Mouse (Mus musculus) forebrain, postnatal 0 days (tissue): ENCODE data around the gene Hist1h2ap. TPM values are rescaled to one million over a fixed set of nuclear protein-coding genes. Genes with fewer than 3 reads are reported as not detected.
A peak's percentile ranks its signal among the peaks of the same experiment; 100 is the strongest.

Experiments used
- ATAC-seq: fragments of 200-750 bp; cut with Nextera tagmentation; 2 replicates; pipeline ENCODE4 v1.8.0; 2017; ENCODE audit warnings: mild to moderate bottlenecking, moderate library complexity
- DNase-seq: peaks from one replicate; pipeline ENCODE4 v3.0.0-alpha.2; 2015
- H3K27ac ChIP-seq: fragments of 300-500 bp; sonication (generic); 2 replicates; pipeline ENCODE4 v1.5.1; 2014; ENCODE audit warnings: low read depth, mild to moderate bottlenecking, antibody characterized with exemption, low read length, moderate library complexity, mixed read lengths
- H3K27me3 ChIP-seq: fragments of 300-500 bp; sonication (generic); 2 replicates; pipeline ENCODE4 v1.6.1; 2014; ENCODE audit warnings: mild to moderate bottlenecking, low read length, mixed read lengths; ENCODE audit not compliant: insufficient read depth
- H3K36me3 ChIP-seq: fragments of 300-500 bp; sonication (generic); 2 replicates; pipeline ENCODE4 v1.6.1; 2014; ENCODE audit warnings: mild to moderate bottlenecking, moderate library complexity; ENCODE audit not compliant: insufficient read depth
- H3K4me1 ChIP-seq: fragments of 300-500 bp; sonication (generic); 2 replicates; pipeline ENCODE4 v1.6.1; 2014; ENCODE audit warnings: antibody characterized with exemption; ENCODE audit not compliant: insufficient read depth
- H3K4me2 ChIP-seq: fragments of 300-500 bp; sonication (generic); 2 replicates; pipeline ENCODE4 v1.6.1; 2014; ENCODE audit warnings: low read depth, mild to moderate bottlenecking, moderate library complexity
- H3K4me3 ChIP-seq: fragments of 300-500 bp; sonication (generic); 2 replicates; pipeline ENCODE4 v1.5.1; 2014; ENCODE audit warnings: low read depth, low read length, mixed read lengths
- H3K9ac ChIP-seq: fragments of 300-500 bp; sonication (generic); 2 replicates; pipeline ENCODE4 v1.6.1; 2014; ENCODE audit warnings: mild to moderate bottlenecking
- H3K9me3 ChIP-seq: fragments of 300-500 bp; sonication (generic); 2 replicates; pipeline ENCODE4 v1.6.1; 2016; ENCODE audit warnings: low read length
- CTCF ChIP-seq: sonication (generic); IDR thresholded peaks from 2 replicates; pipeline ENCODE4 v1.5.1; 2016; ENCODE audit warnings: antibody characterized with exemption, control low read depth, low read depth
- WGBS: fragments of 180-500 bp; shearing (Covaris S2); extraction: QIAGEN DNeasy Blood & Tissue Kit; methylation state at CpG from one replicate; pipeline ENCODE4 v1.1.7; 2014; 5-methylcytosine and 5-hydroxymethylcytosine counted together
- microRNA-seq, 2 experiments: library from miRNA; unstranded; fragments of <30 nt; microRNA quantifications; one replicate each; pipeline ENCODE4; 2016
- polyA plus RNA-seq: library from polyadenylated mRNA; unstranded; fragments of >200 nt; fragmentation: Nextera tagmentation; extraction: Ambion mirVana; gene quantifications from 2 replicates; pipeline ENCODE4 v1.2.1, GENCODE M21; 2015
- total RNA-seq: library from RNA; depleted of rRNA; stranded (reverse); fragments of >200 nt; gene quantifications from 2 replicates; pipeline ENCODE4 v1.2.3, GENCODE M21; 2014; rRNA removed

Gene Hist1h2ap
- total and polyA plus RNA-seq, 2 experiments from 2014 or later, result 655 to 748 TPM

DNA sequence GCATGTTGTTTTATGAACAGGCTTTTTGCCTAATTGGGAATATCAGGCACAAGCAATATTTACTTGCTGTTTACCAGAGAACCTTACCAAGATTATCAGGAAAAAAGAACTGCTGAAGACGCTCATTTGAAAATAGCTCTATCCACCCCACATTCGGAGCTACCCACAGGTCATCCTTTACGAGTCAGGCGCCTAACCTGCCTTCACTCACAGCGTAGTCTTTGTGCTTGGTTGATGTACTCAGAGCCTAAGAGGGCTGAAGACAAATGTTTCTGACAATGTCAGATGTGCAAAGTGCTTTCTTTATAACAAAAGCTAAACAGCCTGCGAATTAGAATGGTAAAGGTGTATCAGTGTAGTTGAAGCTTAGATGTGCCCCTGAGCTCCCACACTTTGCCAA, 49.0 kb downstream of the Hist1h2ap start:
- Histone ChIP-seq H3K9me3 (no peaks in the 10 kb centered on the region), H3K27me3 (no peaks in the 10 kb centered on the region), H3K36me3 (no peaks in the 10 kb centered on the region), H3K4me1 (peaks cover 29% of the 10 kb centered on the region), H3K9ac (no peak overlapping the region), H3K4me2 (no peak overlapping the region; the same call in 1 of the 2 replicates), H3K4me3 (no peak overlapping the region), H3K27ac (no peak overlapping the region)
- DNase-seq (no peak), ATAC-seq (no peak)
- 21% methylated on average over 6 of the region's 6 CpGs for WGBS
- no peak for TF ChIP-seq CTCF

DNA sequence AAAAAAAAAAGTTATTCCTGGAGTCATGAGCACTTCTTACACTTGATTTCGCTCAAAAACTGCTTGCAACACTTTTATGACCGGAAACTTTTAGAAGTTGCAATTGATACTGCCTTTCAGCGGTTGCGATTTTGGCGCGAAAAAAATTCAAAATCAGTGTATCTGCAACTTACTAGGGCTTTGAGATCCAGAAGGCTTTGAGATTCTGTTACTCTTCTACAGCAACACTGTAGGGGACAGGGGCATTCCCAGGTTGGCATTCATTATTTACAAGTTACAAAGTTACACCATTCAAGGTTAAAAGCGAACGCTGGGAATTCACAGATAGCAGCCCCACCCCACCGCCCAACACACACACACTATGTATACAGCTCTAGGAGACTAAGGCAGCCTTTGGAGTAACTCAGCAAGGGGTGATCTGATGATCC, 49.6 kb downstream of the Hist1h2ap start:
- Histone ChIP-seq H3K4me3 (peak overlapping the region; percentile 39), H3K36me3 (no peaks in the 10 kb centered on the region), H3K4me2 (peak overlapping the region; percentile 76), H3K4me1 (peaks cover 29% of the 10 kb centered on the region), H3K27me3 (no peaks in the 10 kb centered on the region), H3K9ac (no peak overlapping the region), H3K9me3 (no peaks in the 10 kb centered on the region), H3K27ac (no peak overlapping the region)
- 2% methylated on average over 9 of the region's 9 CpGs for WGBS
- ATAC-seq (no peak), DNase-seq (peak; percentile 61)
- TF ChIP-seq CTCF, result no peak

DNA sequence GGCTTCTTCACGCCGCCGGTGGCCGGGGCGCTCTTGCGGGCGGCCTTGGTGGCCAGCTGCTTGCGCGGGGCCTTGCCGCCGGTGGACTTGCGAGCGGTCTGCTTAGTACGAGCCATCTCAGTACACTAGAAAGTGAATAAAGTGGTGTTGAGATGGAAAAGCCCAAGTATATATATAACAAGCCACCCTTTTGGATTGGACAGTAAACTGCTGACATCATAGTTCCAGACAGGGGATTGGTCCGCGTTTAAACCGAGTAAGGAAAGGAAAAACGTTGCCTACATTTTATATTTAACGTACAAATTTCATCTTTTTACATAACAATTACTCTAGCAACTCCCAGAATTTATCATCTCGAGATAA, 50.1 kb downstream of the Hist1h2ap start, which contains the start of gene Hist1h3i:
TSS of gene Hist1h3i (minus strand) at position 116 of the 363 bp plus-strand sequence.
- Histone ChIP-seq H3K4me1 (peaks cover 29% of the 10 kb centered on the region), H3K9me3 (no peaks in the 10 kb centered on the region), H3K36me3 (no peaks in the 10 kb centered on the region), H3K4me2 (peak within 1 kb of the TSS; percentile 76), H3K27me3 (no peaks in the 10 kb centered on the region), H3K4me3 (peak within 1 kb of the TSS; percentile 39), H3K27ac (peak within 1 kb of the TSS; percentile 60), H3K9ac (peak within 1 kb of the TSS; percentile 57)
- WGBS, result 1% methylated on average over 13 of the region's 20 CpGs
- DNase-seq (peak; percentile 89), ATAC-seq (peak; percentile 75)
- TF ChIP-seq CTCF, result no peak

Small RNAs within 50 kb of the gene (microRNA-seq; reads per million reads assigned to microRNA genes)
- 0 reads per million in 2 experiments for gene Gm19658
- gene Gm44346, result 0 reads per million in 2 experiments
- 0 reads per million in 2 experiments for gene Gm44466

Other genes with a start within 250 kb of the Hist1h2ap start
- not detected in 2 replicates for gene Olfr1362, start 219.5 kb downstream of the Hist1h2ap start, total RNA-seq
- not detected in 2 replicates for gene Olfr1362, start 219.5 kb downstream of the Hist1h2ap start, polyA plus RNA-seq
- gene Olfr11, start 191.0 kb downstream of the Hist1h2ap start, total RNA-seq, result not detected in 2 replicates
- not detected in 2 replicates for gene Olfr11, start 191.0 kb downstream of the Hist1h2ap start, polyA plus RNA-seq
- gene Olfr1361, start 170.1 kb downstream of the Hist1h2ap start, total RNA-seq, result not detected in 2 replicates
- not detected in 2 replicates for gene Olfr1361, start 170.1 kb downstream of the Hist1h2ap start, polyA plus RNA-seq
- gene Olfr1360, start 156.1 kb downstream of the Hist1h2ap start, total RNA-seq, result not detected in 2 replicates
- gene Olfr1360, start 156.1 kb downstream of the Hist1h2ap start, polyA plus RNA-seq, result not detected in 2 replicates
- gene Olfr1359, start 135.4 kb downstream of the Hist1h2ap start, total RNA-seq, result not detected in 2 replicates
- gene Olfr1359, start 135.4 kb downstream of the Hist1h2ap start, polyA plus RNA-seq, result not detected in 2 replicates
- gene Hist1h2bl, start 117.4 kb downstream of the Hist1h2ap start, total RNA-seq, result 131 and 141 TPM in 2 replicates
- gene Hist1h2bl, start 117.4 kb downstream of the Hist1h2ap start, polyA plus RNA-seq, result 0.65 and 0.73 TPM in 2 replicates
- gene Hist1h2ai, start 117.1 kb downstream of the Hist1h2ap start, total RNA-seq, result 342 and 560 TPM in 2 replicates
- gene Hist1h2ai, start 117.1 kb downstream of the Hist1h2ap start, polyA plus RNA-seq, result 12.1 and 14.6 TPM in 2 replicates
- 277 and 308 TPM in 2 replicates for gene Hist1h3h, start 115.8 kb downstream of the Hist1h2ap start, total RNA-seq
- 0.75 and 1.3 TPM in 2 replicates for gene Hist1h3h, start 115.8 kb downstream of the Hist1h2ap start, polyA plus RNA-seq
- gene Hist1h2bm, start 111.5 kb downstream of the Hist1h2ap start, total RNA-seq, result 308 and 356 TPM in 2 replicates
- gene Hist1h2bm, start 111.5 kb downstream of the Hist1h2ap start, polyA plus RNA-seq, result 0.34 TPM in 1 of 2 replicates, not detected in the other
- 282 and 307 TPM in 2 replicates for gene Hist1h4j, start 98.4 kb downstream of the Hist1h2ap start, total RNA-seq
- gene Hist1h4j, start 98.4 kb downstream of the Hist1h2ap start, polyA plus RNA-seq, result not detected in 2 replicates
- gene Hist1h4k, start 83.0 kb downstream of the Hist1h2ap start, total RNA-seq, result 635 and 850 TPM in 2 replicates
- gene Hist1h4k, start 83.0 kb downstream of the Hist1h2ap start, polyA plus RNA-seq, result not detected in 2 replicates
- 242 and 258 TPM in 2 replicates for gene Hist1h2ak, start 79.7 kb downstream of the Hist1h2ap start, total RNA-seq
- 4.4 and 5.2 TPM in 2 replicates for gene Hist1h2ak, start 79.7 kb downstream of the Hist1h2ap start, polyA plus RNA-seq
- 157 and 249 TPM in 2 replicates for gene Hist1h2bn, start 79.4 kb downstream of the Hist1h2ap start, total RNA-seq
- not detected in 2 replicates for gene Hist1h2bn, start 79.4 kb downstream of the Hist1h2ap start, polyA plus RNA-seq
- gene Hist1h1b, start 52.9 kb downstream of the Hist1h2ap start, total RNA-seq, result 140 and 182 TPM in 2 replicates
- 4.0 and 4.7 TPM in 2 replicates for gene Hist1h1b, start 52.9 kb downstream of the Hist1h2ap start, polyA plus RNA-seq
- 282 and 291 TPM in 2 replicates for gene Hist1h3i, start 50.1 kb downstream of the Hist1h2ap start, total RNA-seq
- 20.0 and 34.1 TPM in 2 replicates for gene Hist1h3i, start 50.1 kb downstream of the Hist1h2ap start, polyA plus RNA-seq
- gene Hist1h2an, start 46.3 kb downstream of the Hist1h2ap start, total RNA-seq, result 143 and 154 TPM in 2 replicates
- gene Hist1h2an, start 46.3 kb downstream of the Hist1h2ap start, polyA plus RNA-seq, result 1.1 and 1.6 TPM in 2 replicates
- 46.4 and 70.5 TPM in 2 replicates for gene Hist1h2bp, start 46.0 kb downstream of the Hist1h2ap start, total RNA-seq
- 0.28 TPM in 1 of 2 replicates, not detected in the other for gene Hist1h2bp, start 46.0 kb downstream of the Hist1h2ap start, polyA plus RNA-seq
- gene Hist1h2bq, start 23.3 kb downstream of the Hist1h2ap start, total RNA-seq, result 214 and 268 TPM in 2 replicates
- 4.6 and 5.2 TPM in 2 replicates for gene Hist1h2bq, start 23.3 kb downstream of the Hist1h2ap start, polyA plus RNA-seq
- 1.0 TPM in 1 of 2 replicates, not detected in the other for gene Hist1h2ao, start 23.0 kb downstream of the Hist1h2ap start, total RNA-seq
- 1.6 TPM in 1 of 2 replicates, not detected in the other for gene Hist1h2ao, start 23.0 kb downstream of the Hist1h2ap start, polyA plus RNA-seq
- gene Hist1h4m, start 21.8 kb downstream of the Hist1h2ap start, total RNA-seq, result 1.3 and 1.7 TPM in 2 replicates
- not detected in 2 replicates for gene Hist1h4m, start 21.8 kb downstream of the Hist1h2ap start, polyA plus RNA-seq
- gene Hist1h4n, start 1.3 kb downstream of the Hist1h2ap start, total RNA-seq, result 2,245 and 2,544 TPM in 2 replicates
- 2.4 and 5.0 TPM in 2 replicates for gene Hist1h4n, start 1.3 kb downstream of the Hist1h2ap start, polyA plus RNA-seq
- gene Hist1h2br, start 236 bp upstream of the Hist1h2ap start, total RNA-seq, result 158 and 260 TPM in 2 replicates
- gene Hist1h2br, start 236 bp upstream of the Hist1h2ap start, polyA plus RNA-seq, result 4.6 and 4.9 TPM in 2 replicates
- 20.7 and 21.6 TPM in 2 replicates for gene Zfp184, start 111.6 kb upstream of the Hist1h2ap start, total RNA-seq
- gene Zfp184, start 111.6 kb upstream of the Hist1h2ap start, polyA plus RNA-seq, result 15.3 and 17.2 TPM in 2 replicates
- 0.38 TPM in 1 of 2 replicates, not detected in the other for gene Pom121l2, start 147.7 kb upstream of the Hist1h2ap start, total RNA-seq
- not detected in 2 replicates for gene Pom121l2, start 147.7 kb upstream of the Hist1h2ap start, polyA plus RNA-seq
- gene Prss16, start 176.2 kb upstream of the Hist1h2ap start, total RNA-seq, result not detected in 2 replicates
- not detected in 2 replicates for gene Prss16, start 176.2 kb upstream of the Hist1h2ap start, polyA plus RNA-seq
- 9.2 and 47.2 TPM in 2 replicates for gene Hist1h2ah, start 202.1 kb upstream of the Hist1h2ap start, total RNA-seq
- 1.6 and 1.9 TPM in 2 replicates for gene Hist1h2ah, start 202.1 kb upstream of the Hist1h2ap start, polyA plus RNA-seq
- gene Hist1h2bk, start 202.4 kb upstream of the Hist1h2ap start, total RNA-seq, result 233 and 262 TPM in 2 replicates
- 0.40 TPM in 1 of 2 replicates, not detected in the other for gene Hist1h2bk, start 202.4 kb upstream of the Hist1h2ap start, polyA plus RNA-seq
- 26.4 and 44.9 TPM in 2 replicates for gene Hist1h4i, start 207.9 kb upstream of the Hist1h2ap start, total RNA-seq
- gene Hist1h4i, start 207.9 kb upstream of the Hist1h2ap start, polyA plus RNA-seq, result 4.2 and 5.8 TPM in 2 replicates
- 193 and 206 TPM in 2 replicates for gene Hist1h2ag, start 209.4 kb upstream of the Hist1h2ap start, total RNA-seq
- gene Hist1h2ag, start 209.4 kb upstream of the Hist1h2ap start, polyA plus RNA-seq, result 4.8 and 8.3 TPM in 2 replicates
- gene Hist1h2bj, start 209.7 kb upstream of the Hist1h2ap start, total RNA-seq, result 246 and 305 TPM in 2 replicates
- 1.6 and 3.7 TPM in 2 replicates for gene Hist1h2bj, start 209.7 kb upstream of the Hist1h2ap start, polyA plus RNA-seq